Mouse (Mus musculus): Measurements from ENCODE around the gene Ak1.

GRCm38 (mm10) chr2:32628729-32629128 lies 7.2 kb downstream of the Ak1 start:
- TF ChIP-seq EP300 (IDR thresholded peaks at IDR 0.05) (no peak), CTCF (IDR thresholded peaks at IDR 0.05) (0 out of 2 replicates have a peak, but pooled peaks have one; percentile 3)
